Mouse (Mus musculus) kidney, postnatal 0 days (tissue): ENCODE results near the gene Ahsg. TPM values are rescaled to one million over a fixed set of nuclear protein-coding genes. Genes with fewer than 3 reads are reported as not detected.

Experiments used
- ATAC-seq: fragments of 200-750 bp; cut with Nextera tagmentation; replicated peaks from 2 replicates; pipeline ENCODE4 v1.8.0; 2017; ENCODE audit warnings: low read depth, moderate number of reproducible peaks, moderate TSS enrichment, moderate library complexity; ENCODE audit not compliant: low FRiP score
- DNase-seq: peaks from one replicate; pipeline ENCODE4 v3.0.0-alpha.2; 2016; ENCODE audit warnings: low spot score
- H3K27ac ChIP-seq: fragments of 300-500 bp; sonication (generic); 2 replicates; pipeline ENCODE4 v1.5.1; 2014; ENCODE audit warnings: mild to moderate bottlenecking
- H3K27me3 ChIP-seq: fragments of 300-500 bp; sonication (generic); 2 replicates; pipeline ENCODE4 v1.6.1; 2014; ENCODE audit warnings: low read length, mixed read lengths; ENCODE audit not compliant: insufficient read depth
- H3K36me3 ChIP-seq: fragments of 300-500 bp; sonication (generic); 2 replicates; pipeline ENCODE4 v1.6.1; 2014; ENCODE audit warnings: low read length, mixed read lengths; ENCODE audit not compliant: insufficient read depth
- H3K4me1 ChIP-seq: fragments of 300-500 bp; sonication (generic); replicated peaks from 2 replicates; pipeline ENCODE4 v1.6.1; 2014; ENCODE audit warnings: antibody characterized with exemption, low read length, mixed read lengths; ENCODE audit not compliant: insufficient read depth
- H3K4me2 ChIP-seq: fragments of 300-500 bp; sonication (generic); 2 replicates; pipeline ENCODE4 v1.6.1; 2014; ENCODE audit warnings: mild to moderate bottlenecking, low read length, moderate library complexity, mixed read lengths
- H3K4me3 ChIP-seq: fragments of 300-500 bp; sonication (generic); replicated peaks from 2 replicates; pipeline ENCODE4 v1.5.1; 2014; ENCODE audit warnings: low read depth, low read length
- H3K9ac ChIP-seq: fragments of 300-500 bp; sonication (generic); 2 replicates; pipeline ENCODE4 v1.6.1; 2014; ENCODE audit warnings: low read depth, low read length
- H3K9me3 ChIP-seq: fragments of 300-500 bp; sonication (generic); replicated peaks from 2 replicates; pipeline ENCODE4 v1.6.1; 2016; ENCODE audit warnings: low read length, inconsistent platforms, mixed read lengths
- CTCF ChIP-seq: IDR thresholded peaks from 2 replicates; pipeline ENCODE4 v1.5.1; 2016; ENCODE audit warnings: antibody characterized with exemption, low read depth, mild to moderate bottlenecking, moderate library complexity
- WGBS: fragments of 180-500 bp; shearing (Covaris S2); extraction: QIAGEN DNeasy Blood & Tissue Kit; methylation state at CpG from one replicate; pipeline ENCODE4 v1.1.7; 2014; 5-methylcytosine and 5-hydroxymethylcytosine counted together
- polyA plus RNA-seq: library from polyadenylated mRNA; unstranded; fragments of >200 nt; fragmentation: Nextera tagmentation; extraction: Ambion mirVana; gene quantifications from 2 replicates; pipeline ENCODE4 v1.2.1, GENCODE M21; 2015

The Ahsg gene
- polyA plus RNA-seq, 1 experiment from 2014 or later = 2.7 TPM

GRCm38 (mm10) chr16:22848331-22848730 is 42.7 kb upstream of the Ahsg start:
- Histone ChIP-seq H3K9ac (no peak overlapping the region), H3K4me3 (no peak overlapping the region), H3K36me3 (no peaks in the 10 kb centered on the region), H3K27ac (no peak overlapping the region), H3K4me1 (0 out of 2 replicates have a peak, but pooled peaks cover 4% of the 10 kb centered on the region), H3K9me3 (no peaks in the 10 kb centered on the region), H3K4me2 (no peak overlapping the region), H3K27me3 (no peaks in the 10 kb centered on the region)
- DNase-seq (no peak), ATAC-seq (no peak)
- WGBS = 70% methylated on average over 1 of the region's 1 CpGs
- TF ChIP-seq CTCF = no peak

GRCm38 (mm10) chr16:22852709-22853108 is 38.4 kb upstream of the Ahsg start:
- DNase-seq (no peak), ATAC-seq (no peak)
- Histone ChIP-seq H3K9ac (no peak overlapping the region), H3K9me3 (no peaks in the 10 kb centered on the region), H3K27me3 (no peaks in the 10 kb centered on the region), H3K4me1 (no peaks in the 10 kb centered on the region), H3K4me2 (no peak overlapping the region), H3K27ac (no peak overlapping the region), H3K36me3 (0 out of 2 replicates have a peak, but pooled peaks cover 5% of the 10 kb centered on the region), H3K4me3 (no peak overlapping the region)
- TF ChIP-seq CTCF = no peak
- WGBS = 96% methylated on average over 4 of the region's 4 CpGs

GRCm38 (mm10) chr16:22856773-22857172 is 34.3 kb upstream of the Ahsg start:
- Histone ChIP-seq H3K9ac (peak overlapping the region; percentile 66), H3K4me2 (peak overlapping the region; percentile 70), H3K27ac (peak overlapping the region; percentile 83), H3K4me3 (peak overlapping the region; percentile 96), H3K36me3 (0 out of 2 replicates have a peak, but pooled peaks cover 5% of the 10 kb centered on the region), H3K27me3 (no peaks in the 10 kb centered on the region), H3K4me1 (peaks cover 7% of the 10 kb centered on the region), H3K9me3 (no peaks in the 10 kb centered on the region)
- no peak for TF ChIP-seq CTCF
- ATAC-seq = no peak
- 10% methylated on average over 9 of the region's 9 CpGs for WGBS
- DNase-seq = peak; percentile 10

GRCm38 (mm10) chr16:22857431-22858113 is 33.5 kb upstream of the Ahsg start, which contains the start of the genes Tbccd1 and Dnajb11:
Gene Tbccd1 (minus strand): TSS chr16:22857669.
Gene Dnajb11 (plus strand): TSS chr16:22857845.
- H3K36me3 ChIP-seq = 0 out of 2 replicates have a peak, but pooled peaks cover 6% of the 10 kb centered on the region
- H3K4me1 ChIP-seq = peaks cover 7% of the 10 kb centered on the region
- H3K9me3 ChIP-seq = no peaks in the 10 kb centered on the region
- peak within 1 kb of the TSS; percentile 83 for H3K27ac ChIP-seq
- no peaks in the 10 kb centered on the region for H3K27me3 ChIP-seq
- TF ChIP-seq CTCF = no peak
- H3K9ac ChIP-seq = peak within 1 kb of the TSS; percentile 84
- peak within 1 kb of the TSS; percentile 87 for H3K4me2 ChIP-seq
- under 1% methylated on average over 62 of the region's 62 CpGs for WGBS
- peak within 1 kb of the TSS; percentile 96 for H3K4me3 ChIP-seq
- ATAC-seq (peak; percentile 100), DNase-seq (peak; percentile 100)

- H3K4me3 ChIP-seq = no peak overlapping the region
- H3K27me3 ChIP-seq = no peaks in the 10 kb centered on the region
- H3K9me3 ChIP-seq = no peaks in the 10 kb centered on the region
- ATAC-seq (no peak), DNase-seq (no peak)
- no peak overlapping the region for H3K27ac ChIP-seq
- no peak overlapping the region for H3K9ac ChIP-seq
- no peaks in the 10 kb centered on the region for H3K4me1 ChIP-seq
- no peak for TF ChIP-seq CTCF
- 90% methylated on average over 8 of the region's 8 CpGs for WGBS
- H3K4me2 ChIP-seq = no peak overlapping the region
- peaks cover 45% of the 10 kb centered on the region for H3K36me3 ChIP-seq
Measured at GRCm38 (mm10) chr16:22872397-22872796, 18.7 kb upstream of the Ahsg start.

GRCm38 (mm10) chr16:22873369-22873768 is 17.7 kb upstream of the Ahsg start:
- no peak overlapping the region for H3K9ac ChIP-seq
- H3K9me3 ChIP-seq = no peaks in the 10 kb centered on the region
- H3K36me3 ChIP-seq = peaks cover 38% of the 10 kb centered on the region
- no peak overlapping the region for H3K27ac ChIP-seq
- H3K4me1 ChIP-seq = no peaks in the 10 kb centered on the region
- H3K4me2 ChIP-seq = no peak overlapping the region
- TF ChIP-seq CTCF = no peak
- 83% methylated on average over 4 of the region's 4 CpGs for WGBS
- ATAC-seq (no peak), DNase-seq (no peak)
- H3K4me3 ChIP-seq = no peak overlapping the region
- H3K27me3 ChIP-seq = no peaks in the 10 kb centered on the region
